Mouse (Mus musculus) midbrain, embryonic 14.5 days (tissue): Measurements from ENCODE around the gene Hlx. TPM values are rescaled to one million over a fixed set of nuclear protein-coding genes. Genes with fewer than 3 reads are reported as not detected.

Experiments used
- ATAC-seq: fragments of 200-750 bp; cut with Nextera tagmentation; 2 replicates; pipeline ENCODE4 v1.8.0; 2017; ENCODE audit warnings: moderate number of reproducible peaks, moderate library complexity; ENCODE audit not compliant: low FRiP score, low TSS enrichment
- DNase-seq: peaks from one replicate; pipeline ENCODE4 v3.0.0-alpha.2; 2015
- H3K27ac ChIP-seq: fragments of 300-500 bp; sonication (generic); replicated peaks from 2 replicates; pipeline ENCODE4 v1.5.1; 2014; ENCODE audit warnings: mild to moderate bottlenecking, low read depth, low read length, moderate library complexity
- H3K27me3 ChIP-seq: fragments of 300-500 bp; sonication (generic); 2 replicates; pipeline ENCODE4 v1.6.1; 2014; ENCODE audit warnings: low read length, control low read depth, mixed read lengths; ENCODE audit not compliant: control insufficient read depth, insufficient read depth
- H3K36me3 ChIP-seq: fragments of 300-500 bp; sonication (generic); 2 replicates; pipeline ENCODE4 v1.6.1; 2014; ENCODE audit warnings: low read length, control low read depth; ENCODE audit not compliant: control insufficient read depth, insufficient read depth
- H3K4me1 ChIP-seq: fragments of 300-500 bp; sonication (generic); 2 replicates; pipeline ENCODE4 v1.6.1; 2014; ENCODE audit warnings: mild to moderate bottlenecking, antibody characterized with exemption, low read length, control low read depth; ENCODE audit not compliant: control insufficient read depth, insufficient read depth
- H3K4me2 ChIP-seq: fragments of 300-500 bp; sonication (generic); 2 replicates; pipeline ENCODE4 v1.6.1; 2014; ENCODE audit warnings: mild to moderate bottlenecking, low read length, moderate library complexity
- H3K4me3 ChIP-seq: fragments of 300-500 bp; sonication (generic); replicated peaks from 2 replicates; pipeline ENCODE4 v1.5.1; 2014; ENCODE audit warnings: low read depth, low read length
- H3K9ac ChIP-seq: fragments of 300-500 bp; sonication (generic); replicated peaks from 2 replicates; pipeline ENCODE4 v1.6.1; 2014; ENCODE audit warnings: mild to moderate bottlenecking, low read length, moderate library complexity
- H3K9me3 ChIP-seq: fragments of 300-500 bp; sonication (generic); 2 replicates; pipeline ENCODE4 v1.6.1; 2016; ENCODE audit warnings: low read length, control low read depth, mixed read lengths; ENCODE audit not compliant: control insufficient read depth
- WGBS: fragments of 180-500 bp; shearing (Covaris S2); extraction: QIAGEN DNeasy Blood & Tissue Kit; methylation state at CpG from one replicate; pipeline ENCODE4 v1.1.7; 2014; 5-methylcytosine and 5-hydroxymethylcytosine counted together
- polyA plus RNA-seq: library from polyadenylated mRNA; unstranded; fragments of >200 nt; fragmentation: Nextera tagmentation; extraction: Ambion mirVana; gene quantifications from 2 replicates; pipeline ENCODE4 v1.2.1, GENCODE M21; 2014

Gene Hlx
- polyA plus RNA-seq, 1 experiment from 2014 or later = 1.2 TPM

DNA sequence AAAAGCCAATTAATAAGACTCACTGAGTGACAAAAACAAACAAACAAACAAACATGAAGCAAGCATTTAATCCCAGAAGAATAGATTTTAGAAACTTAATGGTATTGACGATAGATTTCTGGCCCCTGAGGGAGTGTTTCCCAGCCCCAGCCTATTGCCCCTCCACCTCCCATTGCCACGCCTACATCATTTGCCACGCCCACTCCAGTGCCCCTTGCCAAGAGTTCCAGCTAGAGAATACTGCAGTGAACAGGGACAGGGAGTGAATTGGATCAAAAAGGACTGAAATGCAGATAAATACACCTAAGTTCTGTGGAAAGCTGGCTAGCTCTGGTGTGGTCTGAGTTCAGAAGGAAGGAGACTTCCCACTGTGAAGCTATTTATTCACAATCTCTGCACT is 31.4 kb upstream of the Hlx start:
- DNase-seq = no peak
- no peak for ATAC-seq
- Histone ChIP-seq H3K4me2 (no peak overlapping the region), H3K36me3 (no peaks in the 10 kb centered on the region), H3K4me3 (no peak overlapping the region), H3K27me3 (no peaks in the 10 kb centered on the region), H3K4me1 (no peaks in the 10 kb centered on the region), H3K9me3 (no peaks in the 10 kb centered on the region), H3K9ac (no peak overlapping the region), H3K27ac (no peak overlapping the region)
- 50% methylated on average over 3 of the region's 3 CpGs for WGBS

DNA sequence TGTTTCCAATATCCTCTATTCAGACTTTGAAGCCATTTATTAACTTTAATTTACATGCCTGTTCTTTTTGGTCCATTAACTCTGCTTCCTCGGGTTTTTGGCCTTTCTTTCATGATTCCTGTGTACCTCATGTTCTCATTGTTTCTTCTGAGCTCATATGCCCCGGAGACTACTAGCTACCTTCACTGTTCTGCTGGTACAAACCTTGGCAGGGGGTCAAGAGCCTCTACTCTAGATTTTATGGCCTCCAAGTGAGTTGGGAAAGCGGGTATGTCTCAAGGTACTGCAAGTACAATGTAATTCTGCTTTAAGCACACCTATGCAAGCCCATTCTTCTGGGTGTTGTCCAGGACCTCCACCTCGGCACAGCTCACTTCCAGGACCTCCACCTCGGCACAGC is 30.5 kb upstream of the Hlx start:
- no peak overlapping the region for H3K27ac ChIP-seq
- H3K4me2 ChIP-seq = no peak overlapping the region
- no peak overlapping the region for H3K4me3 ChIP-seq
- no peaks in the 10 kb centered on the region for H3K4me1 ChIP-seq
- 82% methylated on average over 5 of the region's 5 CpGs for WGBS
- no peak overlapping the region for H3K9ac ChIP-seq
- H3K9me3 ChIP-seq = no peaks in the 10 kb centered on the region
- ATAC-seq (no peak), DNase-seq (no peak)
- H3K36me3 ChIP-seq = no peaks in the 10 kb centered on the region
- H3K27me3 ChIP-seq = no peaks in the 10 kb centered on the region

DNA sequence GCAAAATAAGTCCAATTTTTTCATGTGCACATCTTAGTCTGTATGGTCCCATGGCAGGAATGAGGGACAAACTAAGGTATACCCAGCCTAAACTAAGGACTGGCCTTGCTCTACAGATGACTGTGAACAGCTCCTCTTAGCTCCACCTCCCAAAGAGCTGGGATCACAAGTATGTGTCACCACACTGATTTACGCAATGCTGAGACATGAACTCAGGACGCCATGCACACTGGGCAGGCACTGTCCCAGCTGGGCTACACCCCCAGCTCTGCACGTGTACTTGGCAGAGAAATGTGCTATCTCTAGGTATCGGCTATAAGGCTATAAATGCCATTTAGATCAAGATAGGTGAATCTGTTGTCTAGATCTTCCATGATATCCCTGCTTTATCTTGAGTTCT is 29.6 kb upstream of the Hlx start:
- no peak for DNase-seq
- H3K9me3 ChIP-seq = no peaks in the 10 kb centered on the region
- H3K9ac ChIP-seq = no peak overlapping the region
- no peaks in the 10 kb centered on the region for H3K4me1 ChIP-seq
- ATAC-seq = no peak
- H3K27me3 ChIP-seq = no peaks in the 10 kb centered on the region
- no peak overlapping the region for H3K4me3 ChIP-seq
- H3K4me2 ChIP-seq = no peak overlapping the region
- no peak overlapping the region for H3K27ac ChIP-seq
- WGBS = 84% methylated on average over 4 of the region's 4 CpGs
- H3K36me3 ChIP-seq = no peaks in the 10 kb centered on the region

DNA sequence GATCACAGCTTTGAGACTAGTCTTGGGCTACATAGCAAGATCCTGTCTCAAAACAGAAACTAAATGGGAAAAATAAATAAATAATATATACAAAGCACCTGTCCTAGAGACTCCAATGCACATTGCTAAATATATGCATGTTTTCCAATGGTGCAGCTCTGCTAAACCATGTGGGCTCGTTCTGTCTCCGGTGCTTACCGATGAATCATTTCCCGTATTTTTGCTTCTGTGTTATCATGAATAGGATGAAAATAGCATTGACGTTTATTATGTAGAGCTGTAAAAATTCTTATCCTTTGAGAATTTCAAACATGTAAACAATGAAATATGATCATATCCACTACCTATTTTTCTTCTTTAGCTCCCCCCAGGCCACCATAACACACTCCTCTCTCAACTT is 20.3 kb upstream of the Hlx start:
- 94% methylated on average over 5 of the region's 5 CpGs for WGBS
- Histone ChIP-seq H3K4me3 (no peak overlapping the region), H3K4me1 (peaks cover 5% of the 10 kb centered on the region), H3K4me2 (no peak overlapping the region), H3K27me3 (no peaks in the 10 kb centered on the region), H3K36me3 (no peaks in the 10 kb centered on the region), H3K9ac (no peak overlapping the region), H3K9me3 (no peaks in the 10 kb centered on the region), H3K27ac (no peak overlapping the region)
- ATAC-seq (no peak), DNase-seq (no peak)

DNA sequence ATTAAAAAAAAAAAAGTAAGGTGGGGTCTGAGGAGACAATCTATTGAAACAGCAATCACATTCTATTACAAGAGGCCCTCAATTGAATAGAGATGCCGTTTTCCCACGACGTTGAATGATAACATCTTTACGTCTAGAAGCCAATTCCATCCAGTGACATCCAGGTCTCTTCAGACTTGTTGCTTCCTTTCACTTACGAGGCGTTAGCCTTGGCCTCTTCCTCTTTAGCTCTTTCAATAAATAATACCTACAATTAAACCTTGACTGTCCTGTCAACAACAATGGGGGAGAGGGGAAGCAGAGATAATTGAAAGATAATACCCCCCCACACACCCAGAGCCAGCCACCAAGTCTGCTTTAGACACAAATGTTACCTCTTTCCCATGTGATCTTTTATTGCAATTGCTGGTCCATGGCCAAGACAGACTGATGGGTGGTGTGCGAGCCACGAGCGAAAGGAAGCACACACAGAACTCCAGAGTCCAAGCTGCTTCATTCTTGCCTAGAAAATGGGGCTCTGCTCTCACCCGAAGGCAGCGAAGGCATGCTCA is 17.8 kb upstream of the Hlx start:
- no peaks in the 10 kb centered on the region for H3K27me3 ChIP-seq
- H3K4me2 ChIP-seq = no peak overlapping the region
- H3K9me3 ChIP-seq = no peaks in the 10 kb centered on the region
- no peak overlapping the region for H3K4me3 ChIP-seq
- no peaks in the 10 kb centered on the region for H3K4me1 ChIP-seq
- no peak overlapping the region for H3K9ac ChIP-seq
- ATAC-seq (no peak), DNase-seq (no peak)
- no peaks in the 10 kb centered on the region for H3K36me3 ChIP-seq
- WGBS = 86% methylated on average over 11 of the region's 11 CpGs
- H3K27ac ChIP-seq = no peak overlapping the region

DNA sequence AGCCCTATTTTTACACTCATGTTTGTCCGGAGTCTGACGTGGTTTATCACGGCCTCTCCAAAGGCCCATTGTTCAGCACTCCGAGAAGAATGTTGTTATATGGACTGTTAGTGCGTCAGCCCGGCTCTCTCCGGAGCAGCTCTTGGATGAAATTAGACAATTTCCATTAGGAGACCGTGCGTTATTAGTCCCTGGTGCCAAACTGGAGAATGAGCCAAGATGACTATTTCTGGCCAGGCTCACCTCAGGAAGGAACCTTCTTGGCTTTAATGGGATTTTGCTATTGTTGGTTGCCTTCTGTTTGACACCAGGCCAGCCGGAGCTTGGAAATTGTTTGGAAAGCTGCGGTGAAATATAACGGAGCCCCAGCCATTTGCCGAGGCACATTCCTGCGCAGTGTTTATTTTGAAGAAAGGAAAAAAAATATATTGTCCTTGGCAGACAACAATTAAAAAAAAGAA is 16.3 kb upstream of the Hlx start:
- Histone ChIP-seq H3K36me3 (no peaks in the 10 kb centered on the region), H3K27me3 (no peaks in the 10 kb centered on the region), H3K27ac (no peak overlapping the region), H3K4me3 (no peak overlapping the region), H3K9ac (no peak overlapping the region), H3K4me2 (no peak overlapping the region), H3K4me1 (no peaks in the 10 kb centered on the region), H3K9me3 (no peaks in the 10 kb centered on the region)
- ATAC-seq (no peak), DNase-seq (no peak)
- 70% methylated on average over 14 of the region's 14 CpGs for WGBS

DNA sequence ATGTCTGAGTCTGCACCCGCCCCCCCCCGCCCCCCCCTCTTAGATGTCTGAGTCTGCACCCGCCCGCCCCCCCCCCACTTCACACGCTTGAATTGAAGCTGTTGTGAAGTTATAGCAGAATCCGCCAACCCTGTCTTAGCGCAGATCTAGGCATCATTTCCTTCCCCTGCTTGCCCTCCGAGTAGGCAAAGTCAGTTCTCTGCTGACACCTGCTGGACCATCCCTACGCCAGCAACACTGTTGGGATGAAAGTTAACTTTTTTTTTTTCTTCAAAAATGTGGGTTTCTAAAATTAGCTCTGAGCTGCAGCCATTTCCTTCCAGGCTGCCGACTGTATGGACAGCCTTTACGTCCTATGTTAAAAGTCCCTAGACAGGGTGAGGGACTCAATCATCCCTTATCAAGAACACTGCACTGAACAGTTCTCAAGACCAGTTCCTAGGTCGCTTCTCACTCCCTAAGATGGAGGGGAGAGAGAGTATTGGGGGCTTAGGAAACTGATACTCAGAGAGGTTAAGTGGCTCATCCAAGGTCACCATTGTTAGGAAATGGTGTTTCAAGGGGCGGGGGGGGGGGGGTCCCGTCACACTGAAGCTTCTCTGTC is 5.6 kb upstream of the Hlx start:
- Histone ChIP-seq H3K27ac (no peak overlapping the region), H3K4me2 (no peak overlapping the region), H3K4me1 (no peaks in the 10 kb centered on the region), H3K27me3 (peaks cover 55% of the 10 kb centered on the region), H3K9me3 (no peaks in the 10 kb centered on the region), H3K9ac (no peak overlapping the region), H3K4me3 (no peak overlapping the region), H3K36me3 (no peaks in the 10 kb centered on the region)
- WGBS = 7% methylated on average over 14 of the region's 14 CpGs
- no peak for ATAC-seq
- DNase-seq = peak; percentile 87

DNA sequence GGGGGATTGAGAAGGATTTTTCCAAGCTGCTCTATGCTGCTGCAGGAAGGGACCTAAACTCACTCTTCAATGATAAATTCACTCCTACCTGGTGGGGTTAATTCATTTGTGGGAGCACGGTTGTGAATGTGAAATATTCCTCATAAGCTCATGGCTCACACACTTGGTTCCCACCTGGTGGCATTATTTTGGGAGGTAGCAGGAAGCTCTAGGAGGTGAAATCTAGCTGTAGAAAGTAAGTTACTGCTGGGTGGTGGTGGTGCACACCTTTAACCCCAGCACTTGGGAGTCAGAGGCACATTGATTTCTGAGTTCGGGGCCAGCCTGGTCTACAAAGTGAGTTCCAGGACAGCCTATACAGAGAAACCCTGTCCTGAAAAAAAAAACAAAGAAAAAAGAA is 4.8 kb upstream of the Hlx start:
- ATAC-seq (no peak), DNase-seq (no peak)
- H3K27ac ChIP-seq = no peak overlapping the region
- no peaks in the 10 kb centered on the region for H3K9me3 ChIP-seq
- H3K4me2 ChIP-seq = no peak overlapping the region
- no peak overlapping the region for H3K9ac ChIP-seq
- H3K27me3 ChIP-seq = peaks cover 61% of the 10 kb centered on the region
- H3K4me1 ChIP-seq = no peaks in the 10 kb centered on the region
- no peaks in the 10 kb centered on the region for H3K36me3 ChIP-seq
- H3K4me3 ChIP-seq = no peak overlapping the region
- WGBS = 22% methylated on average over 2 of the region's 2 CpGs

DNA sequence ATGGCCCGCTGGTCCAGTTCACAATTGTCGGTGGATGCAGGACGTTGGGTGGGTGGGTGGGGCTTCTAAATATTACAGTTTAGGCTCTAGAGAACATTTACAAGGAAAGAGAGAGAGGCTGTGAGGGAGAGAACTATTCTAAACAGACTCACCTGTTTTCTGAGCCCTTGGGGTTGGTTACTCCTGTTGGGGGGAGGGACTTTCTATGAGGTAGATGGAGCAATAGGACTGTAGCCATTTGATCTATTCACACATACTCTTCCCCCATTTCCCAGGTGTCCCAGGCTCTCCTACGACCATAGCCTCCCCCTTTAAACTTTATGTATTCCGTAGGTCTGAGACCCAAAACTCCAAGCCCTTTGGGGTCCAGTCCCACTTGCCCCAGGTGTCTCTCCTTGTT is 3.8 kb upstream of the Hlx start:
- WGBS = 5% methylated on average over 5 of the region's 5 CpGs
- Histone ChIP-seq H3K4me1 (0 out of 2 replicates have a peak, but pooled peaks cover 8% of the 10 kb centered on the region), H3K4me2 (no peak overlapping the region), H3K27me3 (peaks cover 68% of the 10 kb centered on the region), H3K9ac (no peak overlapping the region), H3K9me3 (no peaks in the 10 kb centered on the region), H3K36me3 (no peaks in the 10 kb centered on the region), H3K4me3 (no peak overlapping the region), H3K27ac (no peak overlapping the region)
- DNase-seq = no peak
- ATAC-seq = no peak
